Comparison of ENCODE assay signal across 16 mouse cellular contexts in the genomic region with DNA sequence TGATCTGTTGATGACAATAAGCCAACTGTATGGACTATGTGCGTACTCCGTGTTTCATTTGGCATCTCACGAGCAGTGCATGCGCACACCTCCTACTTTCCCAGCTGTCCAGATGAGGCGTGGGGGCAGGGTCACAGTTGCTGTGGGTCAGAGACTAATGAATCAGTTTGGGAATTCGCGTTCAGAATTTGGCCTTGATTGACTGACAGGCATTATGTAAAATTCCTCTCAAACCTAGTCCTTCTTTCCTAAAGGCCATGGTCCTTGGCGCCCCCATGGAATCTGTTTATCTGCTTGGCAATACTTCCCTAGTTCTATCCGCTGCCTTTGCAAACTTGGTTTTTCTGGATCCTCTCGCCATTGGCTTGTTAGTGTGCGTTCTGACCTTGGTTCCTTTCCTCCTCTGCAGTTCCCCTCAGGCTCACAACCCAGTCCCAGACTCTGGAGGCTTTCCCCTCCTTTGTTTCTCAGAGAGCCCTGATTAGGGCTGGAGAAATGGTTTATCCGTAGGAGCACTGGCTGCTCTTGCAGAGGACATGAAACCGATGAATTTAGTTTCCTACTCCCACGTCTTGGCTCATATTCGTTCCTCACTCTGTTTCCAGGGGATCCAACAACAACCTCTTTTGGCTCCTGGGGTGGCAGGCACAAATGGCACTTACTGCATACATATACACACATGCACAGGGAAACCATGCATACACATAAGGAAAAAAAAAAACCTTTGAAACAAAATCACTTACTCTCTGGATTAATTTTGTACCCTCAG. TPM values are rescaled to one million over a fixed set of nuclear protein-coding genes. Genes with fewer than 3 reads are reported as not detected.
DNase-seq lines count a peak whose midpoint lies in the region.
"Had no signal": no experiment of that assay in that cellular context is flagged by ENCODE, and none has a peak within 500 bp of the region (broad histone marks: within the 10 kb centered on the region; RNA-seq: fewer than 3 reads in every experiment).

No protein-coding gene starts in this region.

- peak overlapping the region; percentile 45 for H3K27ac ChIP-seq in brown adipose tissue, adult 24 weeks (replicated peaks; ENCODE audit: low read depth, low read length)
- H3K27ac ChIP-seq: embryonic facial prominence, embryonic 12.5 days; forebrain, embryonic 13.5 days; hindbrain, embryonic 15.5 days had no signal

- peaks cover 7% of the 10 kb centered on the region for H3K4me1 ChIP-seq in brown adipose tissue, adult 24 weeks (ENCODE audit: control insufficient read depth, insufficient read depth, insufficient read length, low read length)
- H3K4me1 ChIP-seq: forebrain, embryonic 13.5 days; hindbrain, embryonic 15.5 days had no signal

- no peak overlapping the region for H3K4me3 ChIP-seq in brown adipose tissue, adult 24 weeks (ENCODE audit: insufficient read depth, low read depth, low read length)
- H3K4me3 ChIP-seq: embryonic facial prominence, embryonic 12.5 days; forebrain, embryonic 13.5 days; hindbrain, embryonic 15.5 days had no signal

- peak; percentile 32 for DNase-seq in layer of hippocampus, adult 11-12 months (ENCODE audit: low spot score)
- DNase-seq in layer of hippocampus, adult 9-10 months (ENCODE audit: low spot score): no peak
- peak; percentile 65 for DNase-seq in adrenal gland, postnatal 10 days
- DNase-seq in right cerebral cortex, postnatal 25 days: peak; percentile 17
- no peak for DNase-seq in MN1 (ENCODE audit: low spot score)
- no peak for DNase-seq in retina, postnatal 1 day
- DNase-seq: cerebellum, adult 9-10 months; lung, adult 18-20 months had no signal

RNA-seq across cellular contexts. Expression of gene Psen1, which starts 28.6 kb away (rescaled TPM):
- 10 to 100 TPM; 47.5 to 53.9 TPM for total RNA-seq in adrenal gland, postnatal 10 days (2021)
- polyA plus RNA-seq in brown adipose tissue, adult 24 weeks (2012; ENCODE audit: insufficient read depth, insufficient read length, missing spikeins): 18.9 and 19.6 TPM in 2 replicates

RNA-seq across cellular contexts. Expression of gene Papln, which starts 46.8 kb away (rescaled TPM):
- 1 to 10 TPM; 7.1 to 9.1 TPM for total RNA-seq in adrenal gland, postnatal 10 days (2021)
- 0.59 TPM in 1 of 2 replicates, not detected in the other for polyA plus RNA-seq in brown adipose tissue, adult 24 weeks (2012; ENCODE audit: insufficient read depth, insufficient read length, missing spikeins)
- total RNA-seq: megakaryocyte, adult 5-6 weeks; monocyte, adult 5-6 weeks; neutrophil, adult 5-6 weeks had no signal
- polyA plus RNA-seq: limb, embryonic 11.5 days had no signal

Comparison
In these comparisons a context has a peak if more than half of its experiments do, and no peak if none do; other contexts are left out.
1. DNase-seq: peak in layer of hippocampus, adult 11-12 months (single experiment), adrenal gland, postnatal 10 days (single experiment) and right cerebral cortex, postnatal 25 days (single experiment); none in layer of hippocampus, adult 9-10 months (single experiment), MN1 (single experiment) and retina, postnatal 1 day (single experiment).